Mouse (Mus musculus): ENCODE results near the gene Samsn1. TPM values are rescaled to one million over a fixed set of nuclear protein-coding genes. Genes with fewer than 3 reads are reported as not detected.
A peak's percentile ranks its signal among the peaks of the same experiment; 100 is the strongest.

The Samsn1 gene
- under 1 TPM; 0.68 to 0.76 TPM for total RNA-seq (2021)
- 0.32 and 0.62 TPM in 2 replicates for polyA plus RNA-seq (2012; rRNA removed)
- long read RNA-seq, partial matches to known transcripts = 0 of 1 reads
- long read RNA-seq, other reads (novel, unspliced or antisense) = 0 of 1 reads

DNA sequence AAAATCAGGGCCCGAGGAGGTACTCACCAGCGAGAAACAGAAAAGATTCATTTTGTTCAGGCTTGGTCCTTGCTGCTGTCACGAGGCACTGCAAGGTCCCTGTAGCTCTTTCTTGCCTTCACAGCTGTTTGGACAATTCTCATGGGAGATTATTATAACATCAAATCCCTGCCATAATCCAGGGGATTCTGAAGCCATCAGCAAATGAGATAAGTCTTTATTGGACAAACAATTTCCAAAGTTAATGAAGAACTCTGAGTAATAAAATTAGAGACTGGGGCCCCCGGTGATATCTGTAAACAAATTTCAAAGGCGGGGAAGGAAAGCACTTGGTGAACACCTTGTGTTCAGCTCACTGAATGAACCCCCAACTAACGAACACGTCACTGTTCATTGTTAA, at the start of gene Samsn1:
Samsn1 (minus strand) TSS at position 101 of the 400 bp plus-strand sequence.
- WGBS = 72% methylated on average over 7 of the region's 7 CpGs

GRCm38 (mm10) chr16:76066082-76066635, 44.1 kb upstream of the Samsn1 start:
- H3K27me3 ChIP-seq (ENCODE audit: control insufficient read depth, insufficient read depth, low read length) = no peaks in the 10 kb centered on the region
- DNase-seq = no peak
- no peak for TF ChIP-seq EP300 (IDR thresholded peaks at IDR 0.05; ENCODE audit: insufficient read depth, low read depth, low read length)
- no peak for TF ChIP-seq CTCF (IDR thresholded peaks at IDR 0.05)
- TF ChIP-seq POLR2A (IDR thresholded peaks at IDR 0.05; ENCODE audit: insufficient read depth, low read depth, low read length) = no peak
- no peaks in the 10 kb centered on the region for H3K4me1 ChIP-seq (ENCODE audit: control insufficient read depth, insufficient read depth, low read length)
- H3K27ac ChIP-seq = no peak overlapping the region
- H3K9ac ChIP-seq (ENCODE audit: low read depth, low read length) = no peak overlapping the region
- intact Hi-C loops (cut with DNase I) = no loop called here
- no peak overlapping the region for H3K4me3 ChIP-seq
- no peaks in the 10 kb centered on the region for H3K79me2 ChIP-seq (replicated peaks; ENCODE audit: control insufficient read depth, insufficient read depth, low read length)
- H3K36me3 ChIP-seq (ENCODE audit: control insufficient read depth, insufficient read depth, low read length) = no peaks in the 10 kb centered on the region
- 81% methylated on average over 14 of the region's 14 CpGs for WGBS

More for the DNA sequence above, at the start of gene Samsn1:
- H3K27me3 ChIP-seq (ENCODE audit: control insufficient read depth, insufficient read depth, low read length) = no peaks in the 10 kb centered on the region
- no peaks in the 10 kb centered on the region for H3K4me1 ChIP-seq (ENCODE audit: control insufficient read depth, insufficient read depth, low read length)
- intact Hi-C loops (cut with DNase I) = no loop called here
- no peak for DNase-seq
- TF ChIP-seq POLR2A (IDR thresholded peaks at IDR 0.05; ENCODE audit: insufficient read depth, low read depth, low read length) (no peak), CTCF (IDR thresholded peaks at IDR 0.05) (no peak), EP300 (IDR thresholded peaks at IDR 0.05; ENCODE audit: insufficient read depth, low read depth, low read length) (no peak)
- H3K27ac ChIP-seq = no peak within 1 kb of the TSS
- no peaks in the 10 kb centered on the region for H3K79me2 ChIP-seq (replicated peaks; ENCODE audit: control insufficient read depth, insufficient read depth, low read length)
- no peaks in the 10 kb centered on the region for H3K36me3 ChIP-seq (ENCODE audit: control insufficient read depth, insufficient read depth, low read length)
- H3K4me3 ChIP-seq = no peak within 1 kb of the TSS
- H3K9ac ChIP-seq (ENCODE audit: low read depth, low read length) = no peak within 1 kb of the TSS

DNA sequence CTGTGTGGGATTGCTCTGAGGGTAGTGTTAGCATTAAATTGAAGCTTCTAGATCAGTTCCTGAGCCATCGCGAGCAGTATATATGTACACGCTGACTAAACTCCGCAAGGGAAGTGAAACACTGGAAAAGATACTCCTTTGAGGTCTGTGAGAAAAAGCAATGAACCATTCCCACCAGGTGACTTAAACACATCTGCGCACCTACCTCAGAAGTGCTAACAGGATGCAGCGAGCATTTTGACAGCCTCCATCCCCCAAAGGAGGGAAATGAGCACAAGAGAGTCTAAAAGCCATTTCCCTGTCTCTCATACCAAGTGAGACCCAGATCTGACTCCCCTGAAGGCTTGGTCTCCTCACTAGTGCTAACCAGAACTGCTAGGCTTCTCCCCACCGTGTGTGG, 32.9 kb upstream of the Samsn1 start:
- Histone ChIP-seq H3K79me2 (replicated peaks; ENCODE audit: control insufficient read depth, insufficient read depth, low read length) (no peaks in the 10 kb centered on the region), H3K9ac (ENCODE audit: low read depth, low read length) (no peak overlapping the region), H3K27ac (no peak overlapping the region), H3K4me3 (no peak overlapping the region), H3K36me3 (ENCODE audit: control insufficient read depth, insufficient read depth, low read length) (no peaks in the 10 kb centered on the region), H3K27me3 (ENCODE audit: control insufficient read depth, insufficient read depth, low read length) (no peaks in the 10 kb centered on the region), H3K4me1 (ENCODE audit: control insufficient read depth, insufficient read depth, low read length) (no peaks in the 10 kb centered on the region; the same call in 1 of the 2 replicates)
- DNase-seq = no peak
- TF ChIP-seq EP300 (IDR thresholded peaks at IDR 0.05; ENCODE audit: insufficient read depth, low read depth, low read length) (no peak), POLR2A (IDR thresholded peaks at IDR 0.05; ENCODE audit: insufficient read depth, low read depth, low read length) (no peak), CTCF (IDR thresholded peaks at IDR 0.05) (no peak)
- intact Hi-C loops (cut with DNase I) = no loop called here
- WGBS = 86% methylated on average over 7 of the region's 7 CpGs

- intact Hi-C loops (cut with DNase I) = no loop called here
- Histone ChIP-seq H3K27ac (no peak overlapping the region), H3K9ac (ENCODE audit: low read depth, low read length) (no peak overlapping the region), H3K4me3 (no peak overlapping the region), H3K79me2 (replicated peaks; ENCODE audit: control insufficient read depth, insufficient read depth, low read length) (no peaks in the 10 kb centered on the region), H3K27me3 (ENCODE audit: control insufficient read depth, insufficient read depth, low read length) (no peaks in the 10 kb centered on the region), H3K36me3 (ENCODE audit: control insufficient read depth, insufficient read depth, low read length) (no peaks in the 10 kb centered on the region), H3K4me1 (ENCODE audit: control insufficient read depth, insufficient read depth, low read length) (no peaks in the 10 kb centered on the region; the same call in 1 of the 2 replicates)
- TF ChIP-seq POLR2A (IDR thresholded peaks at IDR 0.05; ENCODE audit: insufficient read depth, low read depth, low read length) (no peak), CTCF (IDR thresholded peaks at IDR 0.05) (no peak), EP300 (IDR thresholded peaks at IDR 0.05; ENCODE audit: insufficient read depth, low read depth, low read length) (no peak)
- 71% methylated on average over 4 of the region's 4 CpGs for WGBS
- no peak for DNase-seq
These were observed 32.0 kb upstream of the Samsn1 start for GRCm38 (mm10) chr16:76054079-76054478.

GRCm38 (mm10) chr16:76053537-76053936, 31.5 kb upstream of the Samsn1 start:
- 83% methylated on average over 8 of the region's 8 CpGs for WGBS
- Histone ChIP-seq H3K4me3 (no peak overlapping the region), H3K27me3 (ENCODE audit: control insufficient read depth, insufficient read depth, low read length) (no peaks in the 10 kb centered on the region), H3K36me3 (ENCODE audit: control insufficient read depth, insufficient read depth, low read length) (no peaks in the 10 kb centered on the region), H3K27ac (no peak overlapping the region), H3K9ac (ENCODE audit: low read depth, low read length) (no peak overlapping the region), H3K79me2 (replicated peaks; ENCODE audit: control insufficient read depth, insufficient read depth, low read length) (no peaks in the 10 kb centered on the region), H3K4me1 (ENCODE audit: control insufficient read depth, insufficient read depth, low read length) (no peaks in the 10 kb centered on the region; the same call in 1 of the 2 replicates)
- no peak for TF ChIP-seq EP300 (IDR thresholded peaks at IDR 0.05; ENCODE audit: insufficient read depth, low read depth, low read length)
- no peak for TF ChIP-seq POLR2A (IDR thresholded peaks at IDR 0.05; ENCODE audit: insufficient read depth, low read depth, low read length)
- no peak for TF ChIP-seq CTCF (IDR thresholded peaks at IDR 0.05)
- intact Hi-C loops (cut with DNase I) = no loop called here
- DNase-seq = peak in 1 of 2 experiments; percentile 10

DNA sequence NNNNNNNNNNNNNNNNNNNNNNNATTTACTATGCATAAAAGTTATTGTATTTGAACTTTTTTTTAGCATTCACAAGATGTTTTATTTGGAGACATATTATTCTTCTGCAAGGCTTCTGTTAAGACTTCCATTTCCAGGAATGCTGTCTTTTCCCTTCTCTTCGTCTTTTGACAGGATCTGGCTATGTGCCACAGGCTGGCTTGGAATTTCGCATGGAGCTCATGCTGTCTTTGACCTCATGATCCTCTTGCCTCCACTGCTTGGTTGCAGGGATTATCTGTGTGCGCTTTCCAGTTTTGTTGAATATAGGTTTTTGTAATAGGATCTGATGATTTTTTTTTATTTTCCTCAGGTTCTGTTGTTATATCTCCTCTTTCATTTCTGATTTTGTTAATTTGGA, 25.0 kb upstream of the Samsn1 start:
- H3K4me1 ChIP-seq (ENCODE audit: control insufficient read depth, insufficient read depth, low read length) = no peaks in the 10 kb centered on the region
- H3K27me3 ChIP-seq (ENCODE audit: control insufficient read depth, insufficient read depth, low read length) = no peaks in the 10 kb centered on the region
- TF ChIP-seq CTCF (IDR thresholded peaks at IDR 0.05) (no peak), EP300 (IDR thresholded peaks at IDR 0.05; ENCODE audit: insufficient read depth, low read depth, low read length) (no peak), POLR2A (IDR thresholded peaks at IDR 0.05; ENCODE audit: insufficient read depth, low read depth, low read length) (no peak)
- intact Hi-C loops (cut with DNase I) = no loop called here
- no peaks in the 10 kb centered on the region for H3K79me2 ChIP-seq (replicated peaks; ENCODE audit: control insufficient read depth, insufficient read depth, low read length)
- no peak overlapping the region for H3K9ac ChIP-seq (ENCODE audit: low read depth, low read length)
- H3K27ac ChIP-seq = no peak overlapping the region
- WGBS = 51% methylated on average over 3 of the region's 3 CpGs
- no peak overlapping the region for H3K4me3 ChIP-seq
- DNase-seq = no peak
- H3K36me3 ChIP-seq (ENCODE audit: control insufficient read depth, insufficient read depth, low read length) = no peaks in the 10 kb centered on the region
